Mouse (Mus musculus): ENCODE results near the gene Rnf225. TPM values are rescaled to one million over a fixed set of nuclear protein-coding genes. Genes with fewer than 3 reads are reported as not detected.
"Not testable (repeated sequence)": the region's sequence is repeated elsewhere in the genome, so short reads cannot be mapped to it uniquely, and the experiment has no call there.

Gene Rnf225
- 2.6 and 3.3 TPM in 2 replicates for polyA plus RNA-seq (2012; rRNA removed)

GRCm38 (mm10) chr7:12927191-12927680, at the start of gene Rnf225:
Gene Rnf225, plus strand, starts transcription at chr7:12927416.
- TF ChIP-seq POLR2A (IDR thresholded peaks at IDR 0.05; ENCODE audit: borderline replicate concordance, extremely low read depth, insufficient read depth, insufficient read length, poor library complexity, severe bottlenecking) (no peak), CTCF (IDR thresholded peaks at IDR 0.05; ENCODE audit: borderline replicate concordance, extremely low read depth, insufficient read depth, insufficient read length) (no peak)
- DNase-seq (ENCODE audit: low read depth): no peak

- DNase-seq (ENCODE audit: low read depth): no peak
- TF ChIP-seq CTCF (IDR thresholded peaks at IDR 0.05; ENCODE audit: borderline replicate concordance, extremely low read depth, insufficient read depth, insufficient read length) (no peak), POLR2A (IDR thresholded peaks at IDR 0.05; ENCODE audit: borderline replicate concordance, extremely low read depth, insufficient read depth, insufficient read length, poor library complexity, severe bottlenecking) (no peak)
Measured at GRCm38 (mm10) chr7:12880036-12880435, 47.2 kb upstream of the Rnf225 start.

GRCm38 (mm10) chr7:12880497-12880896, 46.7 kb upstream of the Rnf225 start:
- DNase-seq (ENCODE audit: low read depth): not testable (repeated sequence)

GRCm38 (mm10) chr7:12880911-12881660, 46.1 kb upstream of the Rnf225 start, which contains the start of gene Zfp128:
Gene Zfp128, plus strand, starts transcription at chr7:12881177.
- DNase-seq (ENCODE audit: low read depth): peak; percentile 98
- no peak for TF ChIP-seq CTCF (IDR thresholded peaks at IDR 0.05; ENCODE audit: borderline replicate concordance, extremely low read depth, insufficient read depth, insufficient read length)
- peak; percentile 77; the same call in 1 of the 2 replicates for TF ChIP-seq POLR2A (IDR thresholded peaks at IDR 0.05; ENCODE audit: borderline replicate concordance, extremely low read depth, insufficient read depth, insufficient read length, poor library complexity, severe bottlenecking)

- TF ChIP-seq CTCF (IDR thresholded peaks at IDR 0.05; ENCODE audit: borderline replicate concordance, extremely low read depth, insufficient read depth, insufficient read length) (no peak), POLR2A (IDR thresholded peaks at IDR 0.05; ENCODE audit: borderline replicate concordance, extremely low read depth, insufficient read depth, insufficient read length, poor library complexity, severe bottlenecking) (no peak)
Measured at GRCm38 (mm10) chr7:12886563-12887266, 40.5 kb upstream of the Rnf225 start.

GRCm38 (mm10) chr7:12887585-12887984, 39.6 kb upstream of the Rnf225 start:
- TF ChIP-seq CTCF (IDR thresholded peaks at IDR 0.05; ENCODE audit: borderline replicate concordance, extremely low read depth, insufficient read depth, insufficient read length): no peak
- no peak for TF ChIP-seq POLR2A (IDR thresholded peaks at IDR 0.05; ENCODE audit: borderline replicate concordance, extremely low read depth, insufficient read depth, insufficient read length, poor library complexity, severe bottlenecking)
- DNase-seq (ENCODE audit: low read depth): no peak

More at GRCm38 (mm10) chr7:12886563-12887266, 40.5 kb upstream of the Rnf225 start:
- no peak for DNase-seq (ENCODE audit: low read depth)

GRCm38 (mm10) chr7:12890928-12891327, 36.3 kb upstream of the Rnf225 start:
- DNase-seq (ENCODE audit: low read depth): no peak
- no peak for TF ChIP-seq CTCF (IDR thresholded peaks at IDR 0.05; ENCODE audit: borderline replicate concordance, extremely low read depth, insufficient read depth, insufficient read length)
- no peak for TF ChIP-seq POLR2A (IDR thresholded peaks at IDR 0.05; ENCODE audit: borderline replicate concordance, extremely low read depth, insufficient read depth, insufficient read length, poor library complexity, severe bottlenecking)

GRCm38 (mm10) chr7:12891334-12891733, 35.9 kb upstream of the Rnf225 start:
- DNase-seq (ENCODE audit: low read depth): no peak
- TF ChIP-seq CTCF (IDR thresholded peaks at IDR 0.05; ENCODE audit: borderline replicate concordance, extremely low read depth, insufficient read depth, insufficient read length) (no peak), POLR2A (IDR thresholded peaks at IDR 0.05; ENCODE audit: borderline replicate concordance, extremely low read depth, insufficient read depth, insufficient read length, poor library complexity, severe bottlenecking) (no peak)

GRCm38 (mm10) chr7:12897655-12898410, 29.4 kb upstream of the Rnf225 start, which contains the start of gene Zscan22:
Gene Zscan22, plus strand, starts transcription at chr7:12897815.
- peak; percentile 98 for DNase-seq (ENCODE audit: low read depth)
- TF ChIP-seq POLR2A (IDR thresholded peaks at IDR 0.05; ENCODE audit: borderline replicate concordance, extremely low read depth, insufficient read depth, insufficient read length, poor library complexity, severe bottlenecking) (0 out of 2 replicates have a peak, but pooled peaks have one; percentile 8), CTCF (IDR thresholded peaks at IDR 0.05; ENCODE audit: borderline replicate concordance, extremely low read depth, insufficient read depth, insufficient read length) (no peak)

GRCm38 (mm10) chr7:12901517-12901916, 25.7 kb upstream of the Rnf225 start:
- no peak for TF ChIP-seq POLR2A (IDR thresholded peaks at IDR 0.05; ENCODE audit: borderline replicate concordance, extremely low read depth, insufficient read depth, insufficient read length, poor library complexity, severe bottlenecking)
- no peak for TF ChIP-seq CTCF (IDR thresholded peaks at IDR 0.05; ENCODE audit: borderline replicate concordance, extremely low read depth, insufficient read depth, insufficient read length)
- DNase-seq (ENCODE audit: low read depth): no peak

- TF ChIP-seq CTCF (IDR thresholded peaks at IDR 0.05; ENCODE audit: borderline replicate concordance, extremely low read depth, insufficient read depth, insufficient read length) (no peak), POLR2A (IDR thresholded peaks at IDR 0.05; ENCODE audit: borderline replicate concordance, extremely low read depth, insufficient read depth, insufficient read length, poor library complexity, severe bottlenecking) (no peak)
- DNase-seq (ENCODE audit: low read depth): no peak
Measured at GRCm38 (mm10) chr7:12903623-12904022, 23.6 kb upstream of the Rnf225 start.
